Mouse (Mus musculus): Measurements from ENCODE around the gene Akap8. TPM values are rescaled to one million over a fixed set of nuclear protein-coding genes. Genes with fewer than 3 reads are reported as not detected.

Gene Akap8
- 77.4 and 90.0 TPM in 2 replicates for polyA plus RNA-seq (2012; ENCODE audit: insufficient read depth, insufficient read length, missing spikeins)

GRCm38 (mm10) chr17:32320597-32321389 lies at the start of gene Akap8:
Gene Akap8, minus strand, starts transcription at chr17:32321238.
- TF ChIP-seq POLR2A (IDR thresholded peaks at IDR 0.05; ENCODE audit: borderline replicate concordance, low read depth, low read length) (no peak), CTCF (IDR thresholded peaks at IDR 0.05; ENCODE audit: low read depth, low read length) (no peak)
- peak within 1 kb of the TSS; percentile 80 for H3K4me3 ChIP-seq (ENCODE audit: insufficient read depth, low read length)
- H3K27ac ChIP-seq (ENCODE audit: insufficient read depth, low read depth, low read length), result peak within 1 kb of the TSS; percentile 80
- peaks cover 8% of the 10 kb centered on the region for H3K4me1 ChIP-seq (ENCODE audit: control insufficient read depth, insufficient read depth, low read length)

GRCm38 (mm10) chr17:32368991-32369578 lies 48.0 kb upstream of the Akap8 start:
- no peak overlapping the region for H3K4me3 ChIP-seq (ENCODE audit: insufficient read depth, low read length)

GRCm38 (mm10) chr17:32367706-32368105 lies 46.7 kb upstream of the Akap8 start:
- Histone ChIP-seq H3K4me1 (ENCODE audit: control insufficient read depth, insufficient read depth, low read length) (peaks cover 15% of the 10 kb centered on the region), H3K4me3 (ENCODE audit: insufficient read depth, low read length) (no peak overlapping the region), H3K27ac (ENCODE audit: insufficient read depth, low read depth, low read length) (no peak overlapping the region)
- no peak for TF ChIP-seq POLR2A (IDR thresholded peaks at IDR 0.05; ENCODE audit: borderline replicate concordance, low read depth, low read length)
- TF ChIP-seq CTCF (IDR thresholded peaks at IDR 0.05; ENCODE audit: low read depth, low read length), result no peak

More at GRCm38 (mm10) chr17:32368991-32369578, 48.0 kb upstream of the Akap8 start:
- Histone ChIP-seq H3K4me1 (ENCODE audit: control insufficient read depth, insufficient read depth, low read length) (peaks cover 11% of the 10 kb centered on the region), H3K27ac (ENCODE audit: insufficient read depth, low read depth, low read length) (no peak overlapping the region)
- TF ChIP-seq POLR2A (IDR thresholded peaks at IDR 0.05; ENCODE audit: borderline replicate concordance, low read depth, low read length) (no peak), CTCF (IDR thresholded peaks at IDR 0.05; ENCODE audit: low read depth, low read length) (no peak)

GRCm38 (mm10) chr17:32365296-32365695 lies 44.3 kb upstream of the Akap8 start:
- no peak overlapping the region for H3K27ac ChIP-seq (ENCODE audit: insufficient read depth, low read depth, low read length)
- no peak for TF ChIP-seq POLR2A (IDR thresholded peaks at IDR 0.05; ENCODE audit: borderline replicate concordance, low read depth, low read length)
- no peak for TF ChIP-seq CTCF (IDR thresholded peaks at IDR 0.05; ENCODE audit: low read depth, low read length)
- H3K4me3 ChIP-seq (ENCODE audit: insufficient read depth, low read length), result no peak overlapping the region
- peaks cover 23% of the 10 kb centered on the region for H3K4me1 ChIP-seq (ENCODE audit: control insufficient read depth, insufficient read depth, low read length)

GRCm38 (mm10) chr17:32364850-32365249 lies 43.8 kb upstream of the Akap8 start:
- Histone ChIP-seq H3K27ac (ENCODE audit: insufficient read depth, low read depth, low read length) (no peak overlapping the region), H3K4me3 (ENCODE audit: insufficient read depth, low read length) (peak overlapping the region; percentile 73)

GRCm38 (mm10) chr17:32364331-32364730 lies 43.3 kb upstream of the Akap8 start:
- Histone ChIP-seq H3K27ac (ENCODE audit: insufficient read depth, low read depth, low read length) (peak overlapping the region; percentile 43; the same call in 1 of the 2 replicates), H3K4me1 (ENCODE audit: control insufficient read depth, insufficient read depth, low read length) (peaks cover 23% of the 10 kb centered on the region), H3K4me3 (ENCODE audit: insufficient read depth, low read length) (peak overlapping the region; percentile 73)
- TF ChIP-seq POLR2A (IDR thresholded peaks at IDR 0.05; ENCODE audit: borderline replicate concordance, low read depth, low read length) (no peak), CTCF (IDR thresholded peaks at IDR 0.05; ENCODE audit: low read depth, low read length) (no peak)

More at GRCm38 (mm10) chr17:32364850-32365249, 43.8 kb upstream of the Akap8 start:
- H3K4me1 ChIP-seq (ENCODE audit: control insufficient read depth, insufficient read depth, low read length), result peaks cover 23% of the 10 kb centered on the region
- TF ChIP-seq POLR2A (IDR thresholded peaks at IDR 0.05; ENCODE audit: borderline replicate concordance, low read depth, low read length), result no peak
- TF ChIP-seq CTCF (IDR thresholded peaks at IDR 0.05; ENCODE audit: low read depth, low read length), result no peak

GRCm38 (mm10) chr17:32363821-32364301 lies 42.8 kb upstream of the Akap8 start:
- Histone ChIP-seq H3K27ac (ENCODE audit: insufficient read depth, low read depth, low read length) (peak overlapping the region; percentile 26; the same call in 1 of the 2 replicates), H3K4me1 (ENCODE audit: control insufficient read depth, insufficient read depth, low read length) (peaks cover 19% of the 10 kb centered on the region), H3K4me3 (ENCODE audit: insufficient read depth, low read length) (peak overlapping the region; percentile 73)
- no peak for TF ChIP-seq POLR2A (IDR thresholded peaks at IDR 0.05; ENCODE audit: borderline replicate concordance, low read depth, low read length)
- TF ChIP-seq CTCF (IDR thresholded peaks at IDR 0.05; ENCODE audit: low read depth, low read length), result no peak

GRCm38 (mm10) chr17:32362686-32363085 lies 41.6 kb upstream of the Akap8 start:
- Histone ChIP-seq H3K4me3 (ENCODE audit: insufficient read depth, low read length) (peak overlapping the region; percentile 73), H3K27ac (ENCODE audit: insufficient read depth, low read depth, low read length) (no peak overlapping the region), H3K4me1 (ENCODE audit: control insufficient read depth, insufficient read depth, low read length) (peaks cover 18% of the 10 kb centered on the region)
- TF ChIP-seq CTCF (IDR thresholded peaks at IDR 0.05; ENCODE audit: low read depth, low read length), result no peak
- TF ChIP-seq POLR2A (IDR thresholded peaks at IDR 0.05; ENCODE audit: borderline replicate concordance, low read depth, low read length), result no peak

- H3K4me1 ChIP-seq (ENCODE audit: control insufficient read depth, insufficient read depth, low read length), result peaks cover 14% of the 10 kb centered on the region
- H3K27ac ChIP-seq (ENCODE audit: insufficient read depth, low read depth, low read length), result no peak overlapping the region
- TF ChIP-seq CTCF (IDR thresholded peaks at IDR 0.05; ENCODE audit: low read depth, low read length), result no peak
- TF ChIP-seq POLR2A (IDR thresholded peaks at IDR 0.05; ENCODE audit: borderline replicate concordance, low read depth, low read length), result no peak
Observed at GRCm38 (mm10) chr17:32359928-32360327, 38.9 kb upstream of the Akap8 start.

GRCm38 (mm10) chr17:32358943-32359340 lies 37.9 kb upstream of the Akap8 start:
- Histone ChIP-seq H3K4me3 (ENCODE audit: insufficient read depth, low read length) (no peak overlapping the region), H3K4me1 (ENCODE audit: control insufficient read depth, insufficient read depth, low read length) (peaks cover 11% of the 10 kb centered on the region), H3K27ac (ENCODE audit: insufficient read depth, low read depth, low read length) (no peak overlapping the region)
- TF ChIP-seq CTCF (IDR thresholded peaks at IDR 0.05; ENCODE audit: low read depth, low read length) (no peak), POLR2A (IDR thresholded peaks at IDR 0.05; ENCODE audit: borderline replicate concordance, low read depth, low read length) (no peak)

More at GRCm38 (mm10) chr17:32359928-32360327, 38.9 kb upstream of the Akap8 start:
- no peak overlapping the region for H3K4me3 ChIP-seq (ENCODE audit: insufficient read depth, low read length)
